Mouse (Mus musculus): ENCODE data around the gene Junb.

Gene Junb

GRCm38 (mm10) chr8:84970913-84971312, 7.6 kb downstream of the Junb start:
- no peak for DNase-seq (ENCODE audit: low read depth, low spot score)

- no peak for DNase-seq (ENCODE audit: low read depth, low spot score)
These were observed 8.3 kb downstream of the Junb start for GRCm38 (mm10) chr8:84970135-84970790.

GRCm38 (mm10) chr8:84969241-84970134, 9.0 kb downstream of the Junb start, which contains the start of the genes Gm49661, Prdx2 and Rnaseh2a:
TSS of gene Gm49661 (minus strand) at chr8:84969433.
TSS of gene Prdx2 (plus strand) at chr8:84969587.
TSS of gene Rnaseh2a (minus strand) at chr8:84969767.
- no peak for DNase-seq (ENCODE audit: low read depth, low spot score)

GRCm38 (mm10) chr8:84968650-84969049, 9.9 kb downstream of the Junb start:
- no peak for DNase-seq (ENCODE audit: low read depth, low spot score)

GRCm38 (mm10) chr8:84967532-84968304, 10.8 kb downstream of the Junb start:
- no peak for DNase-seq (ENCODE audit: low read depth, low spot score)

- no peak for DNase-seq (ENCODE audit: low read depth, low spot score)
These were observed 11.9 kb downstream of the Junb start for GRCm38 (mm10) chr8:84966603-84967002.

GRCm38 (mm10) chr8:84965731-84966291, 12.7 kb downstream of the Junb start:
- DNase-seq (ENCODE audit: low read depth, low spot score) = no peak

- DNase-seq (ENCODE audit: low read depth, low spot score) = no peak
These were observed 14.6 kb downstream of the Junb start for GRCm38 (mm10) chr8:84963952-84964351.

- no peak for DNase-seq (ENCODE audit: low read depth, low spot score)
These were observed 18.7 kb downstream of the Junb start for GRCm38 (mm10) chr8:84959811-84960210.

- DNase-seq (ENCODE audit: low read depth, low spot score) = no peak
These were observed 21.8 kb downstream of the Junb start for GRCm38 (mm10) chr8:84956768-84957167.

GRCm38 (mm10) chr8:84952612-84953255, 25.8 kb downstream of the Junb start:
- no peak for DNase-seq (ENCODE audit: low read depth, low spot score)

GRCm38 (mm10) chr8:84949753-84950152, 28.8 kb downstream of the Junb start:
- no peak for DNase-seq (ENCODE audit: low read depth, low spot score)

- no peak for DNase-seq (ENCODE audit: low read depth, low spot score)
These were observed 31.3 kb downstream of the Junb start for GRCm38 (mm10) chr8:84947241-84947545.

GRCm38 (mm10) chr8:84946528-84947240, 31.8 kb downstream of the Junb start, which contains the start of gene Rtbdn:
TSS of gene Rtbdn (plus strand) at chr8:84946991.
- peak; percentile 79 for DNase-seq (ENCODE audit: low read depth, low spot score)

GRCm38 (mm10) chr8:84945633-84946527, 32.6 kb downstream of the Junb start:
- DNase-seq (ENCODE audit: low read depth, low spot score) = no peak

GRCm38 (mm10) chr8:84945235-84945632, 33.3 kb downstream of the Junb start:
- no peak for DNase-seq (ENCODE audit: low read depth, low spot score)

- DNase-seq (ENCODE audit: low read depth, low spot score) = peak; percentile 84
These were observed 33.9 kb downstream of the Junb start for GRCm38 (mm10) chr8:84944478-84945160.

- DNase-seq (ENCODE audit: low read depth, low spot score) = no peak
These were observed 34.8 kb downstream of the Junb start for GRCm38 (mm10) chr8:84943699-84944098.
